Mouse (Mus musculus): ENCODE results near the gene Jmjd8. TPM values are rescaled to one million over a fixed set of nuclear protein-coding genes. Genes with fewer than 3 reads are reported as not detected.
A peak's percentile ranks its signal among the peaks of the same experiment; 100 is the strongest.

Gene Jmjd8
- polyA plus RNA-seq, 1 experiment from 2014 or later, result 29.7 TPM

DNA sequence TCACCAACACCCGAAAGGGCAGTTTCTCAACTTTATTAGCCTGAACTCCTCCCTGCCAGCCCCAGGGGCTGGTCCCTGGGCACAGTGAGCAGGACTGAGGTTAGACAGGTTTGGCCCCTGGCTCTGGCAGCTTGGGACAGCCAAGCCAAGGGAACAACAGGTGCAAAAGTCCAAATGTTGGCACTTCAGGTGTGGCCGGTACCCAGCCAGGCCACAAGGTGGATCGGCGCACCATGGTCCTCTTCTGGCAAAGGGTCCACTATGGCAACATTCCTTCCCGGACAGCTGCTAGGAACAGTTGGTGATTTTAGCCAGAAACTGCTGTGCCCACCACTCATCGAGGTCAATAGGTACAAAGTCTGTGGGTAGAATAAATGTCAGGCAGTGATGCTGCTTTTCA, 35.0 kb downstream of the Jmjd8 start:
- 88% methylated on average over 6 of the region's 6 CpGs for WGBS
- no peaks in the 10 kb centered on the region for H3K27me3 ChIP-seq (ENCODE audit: control insufficient read depth, insufficient read depth, low read length)
- no peaks in the 10 kb centered on the region for H3K9me3 ChIP-seq (ENCODE audit: control insufficient read depth, low read length)
- H3K36me3 ChIP-seq (ENCODE audit: control insufficient read depth, insufficient read depth, low read length), result no peaks in the 10 kb centered on the region
- TF ChIP-seq CTCF (IDR thresholded peaks at IDR 0.05; ENCODE audit: low read depth) (peak; percentile 25), EP300 (optimal IDR thresholded peaks at IDR 0.05) (no peak)
- no peak overlapping the region for H3K4me3 ChIP-seq (ENCODE audit: low read depth, low read length)
- H3K27ac ChIP-seq (replicated peaks), result no peak overlapping the region
- DNase-seq (ENCODE audit: low spot score) (no peak), ATAC-seq (ENCODE audit: low FRiP score, low TSS enrichment) (no peak)
- peaks cover 12% of the 10 kb centered on the region for H3K4me1 ChIP-seq (replicated peaks; ENCODE audit: control insufficient read depth, insufficient read depth)
- H3K9ac ChIP-seq (ENCODE audit: low read length), result no peak overlapping the region
- H3K4me2 ChIP-seq (replicated peaks; ENCODE audit: low read depth), result no peak overlapping the region

DNA sequence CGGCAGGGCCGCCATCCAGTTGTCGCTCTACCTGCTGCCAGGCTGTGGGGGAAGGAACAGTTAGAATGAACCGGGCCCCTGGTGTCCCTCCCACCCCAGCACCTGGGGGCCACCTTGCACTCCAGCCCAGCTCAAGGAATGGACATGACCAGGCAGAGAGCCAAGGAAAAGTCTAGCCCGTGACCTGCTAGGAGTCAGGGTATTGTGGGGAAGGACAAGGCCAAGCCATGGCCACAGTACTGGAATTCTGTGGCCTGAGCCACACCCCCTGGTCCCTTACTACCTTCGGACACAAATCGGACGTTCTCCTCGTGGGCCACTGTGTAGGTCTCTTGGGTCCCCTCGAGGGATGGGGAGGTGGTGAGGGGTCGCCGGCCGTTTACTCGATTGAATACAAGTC, 35.6 kb downstream of the Jmjd8 start:
- H3K9ac ChIP-seq (ENCODE audit: low read length), result no peak overlapping the region
- no peak overlapping the region for H3K4me2 ChIP-seq (replicated peaks; ENCODE audit: low read depth)
- H3K4me3 ChIP-seq (ENCODE audit: low read depth, low read length), result no peak overlapping the region
- 89% methylated on average over 14 of the region's 14 CpGs for WGBS
- H3K27me3 ChIP-seq (ENCODE audit: control insufficient read depth, insufficient read depth, low read length), result no peaks in the 10 kb centered on the region
- H3K9me3 ChIP-seq (ENCODE audit: control insufficient read depth, low read length), result no peaks in the 10 kb centered on the region
- peaks cover 15% of the 10 kb centered on the region for H3K4me1 ChIP-seq (replicated peaks; ENCODE audit: control insufficient read depth, insufficient read depth)
- DNase-seq (ENCODE audit: low spot score) (no peak), ATAC-seq (ENCODE audit: low FRiP score, low TSS enrichment) (no peak)
- H3K27ac ChIP-seq (replicated peaks), result no peak overlapping the region
- H3K36me3 ChIP-seq (ENCODE audit: control insufficient read depth, insufficient read depth, low read length), result no peaks in the 10 kb centered on the region
- no peak for TF ChIP-seq CTCF (IDR thresholded peaks at IDR 0.05; ENCODE audit: low read depth)
- no peak for TF ChIP-seq EP300 (optimal IDR thresholded peaks at IDR 0.05)

- Histone ChIP-seq H3K27me3 (ENCODE audit: control insufficient read depth, insufficient read depth, low read length) (no peaks in the 10 kb centered on the region), H3K4me2 (replicated peaks; ENCODE audit: low read depth) (peak overlapping the region; percentile 31; the same call in 1 of the 2 replicates), H3K4me1 (replicated peaks; ENCODE audit: control insufficient read depth, insufficient read depth) (peaks cover 15% of the 10 kb centered on the region), H3K4me3 (ENCODE audit: low read depth, low read length) (no peak overlapping the region), H3K27ac (replicated peaks) (peak overlapping the region; percentile 73), H3K36me3 (ENCODE audit: control insufficient read depth, insufficient read depth, low read length) (no peaks in the 10 kb centered on the region), H3K9me3 (ENCODE audit: control insufficient read depth, low read length) (no peaks in the 10 kb centered on the region), H3K9ac (ENCODE audit: low read length) (peak overlapping the region; percentile 35; the same call in 1 of the 2 replicates)
- DNase-seq (ENCODE audit: low spot score) (peak; percentile 85), ATAC-seq (ENCODE audit: low FRiP score, low TSS enrichment) (peak; percentile 79)
- 69% methylated on average over 11 of the region's 11 CpGs for WGBS
- TF ChIP-seq EP300 (optimal IDR thresholded peaks at IDR 0.05) (no peak), CTCF (IDR thresholded peaks at IDR 0.05; ENCODE audit: low read depth) (no peak)
Observed at GRCm38 (mm10) chr17:25865288-25865687, 36.6 kb downstream of the Jmjd8 start.

DNA sequence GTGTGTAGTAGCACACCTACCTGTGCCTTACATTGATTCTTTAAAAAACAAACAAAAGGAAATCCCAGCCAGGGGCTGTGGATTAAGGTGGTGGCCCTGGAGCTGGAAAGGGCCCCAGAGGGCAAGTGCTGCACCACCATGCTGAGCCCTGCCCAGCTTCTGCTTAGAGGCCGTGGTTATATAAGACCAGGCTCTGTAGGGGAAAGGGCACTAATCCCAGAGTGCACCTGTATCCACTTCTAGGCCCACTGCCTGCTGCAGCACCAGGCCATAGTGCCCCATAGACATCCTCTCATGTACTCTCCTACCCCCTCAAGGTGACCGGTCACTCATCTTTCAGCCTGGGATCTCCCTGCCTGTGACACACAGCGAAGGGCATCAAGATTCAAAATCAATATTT, 37.5 kb downstream of the Jmjd8 start:
- Histone ChIP-seq H3K4me3 (ENCODE audit: low read depth, low read length) (no peak overlapping the region), H3K4me1 (replicated peaks; ENCODE audit: control insufficient read depth, insufficient read depth) (peaks cover 10% of the 10 kb centered on the region; the same call in 1 of the 2 replicates), H3K27ac (replicated peaks) (peak overlapping the region; percentile 73; the same call in 1 of the 2 replicates), H3K9ac (ENCODE audit: low read length) (no peak overlapping the region; the same call in 1 of the 2 replicates), H3K36me3 (ENCODE audit: control insufficient read depth, insufficient read depth, low read length) (no peaks in the 10 kb centered on the region), H3K9me3 (ENCODE audit: control insufficient read depth, low read length) (no peaks in the 10 kb centered on the region), H3K27me3 (ENCODE audit: control insufficient read depth, insufficient read depth, low read length) (no peaks in the 10 kb centered on the region), H3K4me2 (replicated peaks; ENCODE audit: low read depth) (no peak overlapping the region)
- 88% methylated on average over 3 of the region's 3 CpGs for WGBS
- DNase-seq (ENCODE audit: low spot score) (peak; percentile 65), ATAC-seq (ENCODE audit: low FRiP score, low TSS enrichment) (peak; percentile 38; the same call in 1 of the 2 replicates)
- TF ChIP-seq CTCF (IDR thresholded peaks at IDR 0.05; ENCODE audit: low read depth) (no peak), EP300 (optimal IDR thresholded peaks at IDR 0.05) (no peak)

GRCm38 (mm10) chr17:25867509-25867835, 38.8 kb downstream of the Jmjd8 start:
- WGBS, result 19% methylated on average over 7 of the region's 7 CpGs
- Histone ChIP-seq H3K27me3 (ENCODE audit: control insufficient read depth, insufficient read depth, low read length) (no peaks in the 10 kb centered on the region), H3K9me3 (ENCODE audit: control insufficient read depth, low read length) (no peaks in the 10 kb centered on the region), H3K4me1 (replicated peaks; ENCODE audit: control insufficient read depth, insufficient read depth) (peaks cover 8% of the 10 kb centered on the region; the same call in 1 of the 2 replicates), H3K27ac (replicated peaks) (peak overlapping the region; percentile 86), H3K4me3 (ENCODE audit: low read depth, low read length) (peak overlapping the region; percentile 74), H3K4me2 (replicated peaks; ENCODE audit: low read depth) (peak overlapping the region; percentile 100), H3K36me3 (ENCODE audit: control insufficient read depth, insufficient read depth, low read length) (no peaks in the 10 kb centered on the region), H3K9ac (ENCODE audit: low read length) (peak overlapping the region; percentile 76)
- DNase-seq (ENCODE audit: low spot score) (no peak), ATAC-seq (ENCODE audit: low FRiP score, low TSS enrichment) (no peak)
- TF ChIP-seq CTCF (IDR thresholded peaks at IDR 0.05; ENCODE audit: low read depth) (no peak), EP300 (optimal IDR thresholded peaks at IDR 0.05) (no peak)

- H3K36me3 ChIP-seq (ENCODE audit: control insufficient read depth, insufficient read depth, low read length), result no peaks in the 10 kb centered on the region
- peak overlapping the region; percentile 86 for H3K27ac ChIP-seq (replicated peaks)
- H3K4me1 ChIP-seq (replicated peaks; ENCODE audit: control insufficient read depth, insufficient read depth), result peaks cover 8% of the 10 kb centered on the region; the same call in 1 of the 2 replicates
- no peaks in the 10 kb centered on the region for H3K27me3 ChIP-seq (ENCODE audit: control insufficient read depth, insufficient read depth, low read length)
- H3K4me2 ChIP-seq (replicated peaks; ENCODE audit: low read depth), result peak overlapping the region; percentile 100
- peak overlapping the region; percentile 76 for H3K9ac ChIP-seq (ENCODE audit: low read length)
- H3K4me3 ChIP-seq (ENCODE audit: low read depth, low read length), result peak overlapping the region; percentile 74
- TF ChIP-seq CTCF (IDR thresholded peaks at IDR 0.05; ENCODE audit: low read depth) (no peak), EP300 (optimal IDR thresholded peaks at IDR 0.05) (no peak)
- ATAC-seq (ENCODE audit: low FRiP score, low TSS enrichment) (peak; percentile 22), DNase-seq (ENCODE audit: low spot score) (peak; percentile 52)
- 1% methylated on average over 42 of the region's 42 CpGs for WGBS
- no peaks in the 10 kb centered on the region for H3K9me3 ChIP-seq (ENCODE audit: control insufficient read depth, low read length)
Observed at GRCm38 (mm10) chr17:25867836-25868600, 39.4 kb downstream of the Jmjd8 start.

Data from stomach, postnatal 0 days (tissue).